Mouse (Mus musculus) telencephalon, adult 2 months (tissue): ENCODE measurements around the gene Olfr26.
"Not testable (repeated sequence)": the region's sequence is repeated elsewhere in the genome, so short reads cannot be mapped to it uniquely, and the experiment has no call there.

Source experiments
- DNase-seq: peaks from one replicate; pipeline ENCODE4 v3.0.0-alpha.2; 2011; ENCODE audit warnings: low read depth, low spot score

Gene Olfr26

GRCm38 (mm10) chr9:38854760-38855159 lies at the start of gene Olfr26:
Gene Olfr26, plus strand, starts transcription at chr9:38855060.
- DNase-seq, result no peak

GRCm38 (mm10) chr9:38805696-38806095 lies 49.2 kb upstream of the Olfr26 start:
- DNase-seq, result peak; percentile 15

DNA sequence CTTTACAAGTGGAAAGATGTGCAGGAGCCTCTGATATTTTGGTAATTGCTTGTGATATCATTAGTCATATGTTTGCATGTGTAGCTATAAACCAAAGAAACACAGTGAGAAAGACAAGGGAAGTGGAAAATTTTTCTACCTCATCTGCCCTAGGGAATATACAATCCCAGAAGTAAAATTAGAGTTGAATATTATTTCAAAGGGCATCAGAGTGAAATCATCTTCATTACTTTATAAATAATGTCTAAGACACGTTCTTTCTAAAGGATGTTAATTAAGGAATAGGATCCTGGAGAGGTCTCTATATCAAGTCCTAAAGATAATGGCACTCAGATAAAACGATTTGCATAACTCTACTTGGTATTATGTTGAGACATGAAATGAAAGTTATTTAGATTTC lies 40.5 kb upstream of the Olfr26 start, which contains the start of gene Olfr922:
TSS of gene Olfr922 (plus strand) at position 301 of the 400 bp plus-strand sequence.
- DNase-seq, result no peak

- DNase-seq, result no peak
Measured at GRCm38 (mm10) chr9:38815458-38815986, 39.3 kb upstream of the Olfr26 start.

DNA sequence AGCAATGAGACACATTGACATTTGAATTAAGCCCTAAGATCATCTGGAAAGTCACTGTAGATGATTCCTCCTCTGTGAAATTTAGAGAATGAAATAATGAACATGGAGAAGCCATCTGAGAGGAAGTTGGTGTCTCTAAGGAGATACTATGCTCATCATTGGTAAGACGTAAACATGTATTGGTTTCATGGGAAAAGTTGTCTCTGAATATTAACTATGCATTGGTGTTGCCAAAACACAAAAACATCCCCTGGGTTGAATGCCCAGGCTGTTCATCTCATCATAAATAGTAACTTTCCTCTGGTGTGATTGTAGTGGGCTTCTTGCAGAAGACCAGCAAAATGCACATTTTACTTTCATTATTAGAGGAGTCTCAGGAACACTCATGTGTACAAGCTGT lies 28.6 kb upstream of the Olfr26 start, which contains the start of gene Olfr923:
TSS of gene Olfr923 (plus strand) at position 301 of the 400 bp plus-strand sequence.
- no peak for DNase-seq

DNA sequence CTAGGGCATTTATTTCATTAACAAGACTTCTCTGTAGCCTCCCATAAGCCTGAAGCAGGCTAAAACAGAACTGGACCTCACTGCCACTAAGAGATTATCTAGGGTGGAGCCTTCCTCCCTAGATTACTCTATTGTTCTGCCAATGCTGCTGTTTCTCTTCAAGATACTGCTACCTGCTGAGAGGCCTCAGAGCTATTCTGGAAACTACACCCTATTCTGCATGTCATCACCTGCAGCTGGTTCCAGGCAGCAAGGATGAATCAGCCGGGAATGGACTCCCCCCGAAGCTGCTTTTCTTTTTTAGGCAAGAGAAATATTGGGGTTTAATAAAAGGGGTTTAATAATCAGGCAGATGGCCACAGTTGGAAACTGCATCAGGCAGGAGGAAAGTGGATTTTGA lies 21.8 kb upstream of the Olfr26 start:
- no peak for DNase-seq

- no peak for DNase-seq
Measured at GRCm38 (mm10) chr9:38844149-38844548, 10.7 kb upstream of the Olfr26 start, which contains the start of gene Olfr924. Gene Olfr924, plus strand, starts transcription at chr9:38844449.

DNA sequence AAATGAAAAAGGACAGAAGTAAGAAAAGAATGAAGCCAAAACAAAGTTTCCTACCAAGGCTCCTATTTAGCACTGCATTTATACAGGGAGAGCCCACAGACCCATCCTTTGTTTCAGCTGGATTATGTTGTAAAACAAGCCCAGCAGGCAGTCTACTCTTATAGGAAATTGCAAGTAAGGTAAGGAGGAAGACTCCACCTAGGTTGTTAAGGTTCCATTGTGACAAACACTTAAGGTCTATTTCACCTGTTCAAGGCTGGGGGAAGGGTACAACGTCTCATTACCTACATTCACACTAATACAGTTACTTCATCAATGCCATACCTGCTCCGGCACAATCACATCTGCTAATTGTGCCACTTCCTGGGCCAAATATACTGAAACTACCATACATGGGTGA lies 20.0 kb downstream of the Olfr26 start:
- DNase-seq, result not testable (repeated sequence)

DNA sequence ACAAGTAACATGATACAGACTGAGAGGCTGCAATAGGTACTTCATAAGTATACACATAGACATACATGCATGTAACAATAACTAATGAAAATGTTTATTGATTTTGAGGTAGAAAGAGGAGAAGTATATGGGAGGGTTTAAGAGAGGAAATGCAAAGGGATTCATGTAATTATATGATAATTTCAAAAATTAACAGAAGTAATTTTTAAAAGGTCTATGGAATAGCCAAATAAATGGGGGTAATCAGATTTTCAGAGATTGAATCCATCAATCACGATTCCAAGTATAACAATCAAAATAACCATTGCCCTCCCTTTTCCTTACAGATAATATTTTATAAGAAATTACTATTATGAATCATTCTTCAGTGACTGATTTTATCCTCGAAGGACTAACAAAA lies 22.0 kb downstream of the Olfr26 start, which contains the start of gene Olfr926:
TSS of gene Olfr926 (plus strand) at position 301 of the 400 bp plus-strand sequence.
- no peak for DNase-seq
